Mouse (Mus musculus) kidney, adult 2 months (tissue): ENCODE data around the gene Sf3b3. TPM values are rescaled to one million over a fixed set of nuclear protein-coding genes. Genes with fewer than 3 reads are reported as not detected.
"Not testable (repeated sequence)": the region's sequence is repeated elsewhere in the genome, so short reads cannot be mapped to it uniquely, and the experiment has no call there.

Source experiments
- DNase-seq: peaks from one replicate; pipeline ENCODE4 v3.0.0; 2021
- H3K27ac ChIP-seq: fragments of 200-500 bp; 2 replicates; pipeline ENCODE4 v1.5.1; 2012; ENCODE audit warnings: low read depth, low read length, control low read depth, inconsistent platforms; ENCODE audit not compliant: insufficient read depth
- H3K27me3 ChIP-seq: fragments of 200-500 bp; replicated peaks from 2 replicates; pipeline ENCODE4 v1.6.1; 2012; ENCODE audit warnings: mild to moderate bottlenecking, moderate library complexity, low read length, inconsistent platforms; ENCODE audit not compliant: control insufficient read depth, insufficient read depth
- H3K36me3 ChIP-seq: fragments of 200-500 bp; 2 replicates; pipeline ENCODE4 v1.6.1; 2012; ENCODE audit warnings: mild to moderate bottlenecking, moderate library complexity, low read length, inconsistent platforms; ENCODE audit not compliant: control insufficient read depth, insufficient read depth
- H3K4me1 ChIP-seq: fragments of 200-500 bp; 2 replicates; pipeline ENCODE4 v1.6.1; 2011; ENCODE audit warnings: low read length; ENCODE audit not compliant: control insufficient read depth, insufficient read depth
- H3K4me3 ChIP-seq: fragments of 200-500 bp; 2 replicates; pipeline ENCODE4 v1.5.1; 2011; ENCODE audit warnings: mild to moderate bottlenecking, low read depth, low read length, control low read depth; ENCODE audit not compliant: insufficient read depth
- CTCF ChIP-seq: fragments of 200-500 bp; conservative IDR thresholded peaks from 2 replicates; pipeline ENCODE4 v1.5.1; 2011; ENCODE audit warnings: low read depth, mild to moderate bottlenecking, control low read depth, low read length, moderate library complexity, mixed read lengths; ENCODE audit not compliant: insufficient read depth, insufficient read length
- POLR2A ChIP-seq: fragments of 200-500 bp; IDR thresholded peaks from one replicate; pipeline ENCODE4 v1.6.1; 2011; ENCODE audit warnings: low read depth, low read length, control low read depth
- WGBS: fragments of 180-500 bp; shearing (Covaris S2); methylation state at CpG from one replicate; pipeline ENCODE4 v1.1.7; 2018; 5-methylcytosine and 5-hydroxymethylcytosine counted together
- polyA plus RNA-seq: library from polyadenylated mRNA; depleted of rRNA; stranded (reverse); fragments of >200 nt; gene quantifications from 2 replicates; pipeline ENCODE4 v1.2.3, GENCODE M21; 2012

The Sf3b3 gene
- polyA plus RNA-seq, 1 experiment: 25.9 TPM

GRCm38 (mm10) chr8:110870501-110870900 is 23.9 kb upstream of the Sf3b3 start:
- WGBS: 97% methylated on average over 2 of the region's 2 CpGs
- no peaks in the 10 kb centered on the region for H3K4me1 ChIP-seq
- DNase-seq: no peak
- H3K36me3 ChIP-seq: peaks cover 6% of the 10 kb centered on the region
- no peak overlapping the region for H3K27ac ChIP-seq
- TF ChIP-seq CTCF: no peak
- TF ChIP-seq POLR2A: no peak
- no peak overlapping the region for H3K4me3 ChIP-seq
- H3K27me3 ChIP-seq: no peaks in the 10 kb centered on the region

DNA sequence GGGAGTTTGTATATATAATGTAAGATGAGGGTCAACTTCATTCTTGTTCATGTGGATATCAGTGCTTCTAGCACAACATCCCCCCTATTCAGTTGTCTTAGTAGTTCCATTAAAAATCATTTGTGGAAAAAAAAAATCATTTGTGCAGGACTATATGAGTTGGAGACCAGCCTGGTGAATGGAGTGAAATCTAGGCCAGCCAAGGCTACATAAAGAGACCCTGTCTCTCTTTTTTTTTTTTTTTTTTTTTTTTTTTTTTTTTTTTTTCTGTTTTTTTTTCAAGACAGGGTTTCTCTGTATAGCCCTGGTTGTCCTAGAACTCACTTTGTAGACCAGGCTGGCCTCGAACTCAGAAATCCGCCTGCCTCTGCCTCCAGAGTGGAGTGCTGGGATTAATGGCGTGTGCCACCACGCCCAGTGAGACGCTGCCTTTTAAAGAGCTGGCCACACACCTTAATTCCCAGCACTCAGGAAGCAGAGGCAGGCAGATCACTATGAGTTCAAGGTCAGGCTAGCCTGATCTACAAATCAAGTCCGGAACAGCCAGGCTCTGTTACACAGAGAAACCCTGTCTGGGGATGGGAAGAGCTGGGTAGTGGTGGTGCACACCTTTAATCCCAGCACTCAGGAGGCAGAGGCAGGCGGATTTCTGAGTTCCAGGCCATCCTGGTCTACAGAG is 14.9 kb upstream of the Sf3b3 start:
- H3K27ac ChIP-seq, DNase-seq, H3K36me3 ChIP-seq, H3K4me1 ChIP-seq, H3K4me3 ChIP-seq, H3K27me3 ChIP-seq: not testable (repeated sequence)
- 96% methylated on average over 7 of the region's 7 CpGs for WGBS

GRCm38 (mm10) chr8:110859651-110860501 is 13.3 kb upstream of the Sf3b3 start:
- H3K27me3 ChIP-seq: no peaks in the 10 kb centered on the region
- H3K27ac ChIP-seq: no peak overlapping the region
- TF ChIP-seq CTCF (peak; percentile 42; the same call in 1 of the 2 replicates), POLR2A (no peak)
- WGBS: 65% methylated on average over 7 of the region's 7 CpGs
- peaks cover 12% of the 10 kb centered on the region for H3K36me3 ChIP-seq
- H3K4me1 ChIP-seq: no peaks in the 10 kb centered on the region
- no peak for DNase-seq
- no peak overlapping the region for H3K4me3 ChIP-seq

DNA sequence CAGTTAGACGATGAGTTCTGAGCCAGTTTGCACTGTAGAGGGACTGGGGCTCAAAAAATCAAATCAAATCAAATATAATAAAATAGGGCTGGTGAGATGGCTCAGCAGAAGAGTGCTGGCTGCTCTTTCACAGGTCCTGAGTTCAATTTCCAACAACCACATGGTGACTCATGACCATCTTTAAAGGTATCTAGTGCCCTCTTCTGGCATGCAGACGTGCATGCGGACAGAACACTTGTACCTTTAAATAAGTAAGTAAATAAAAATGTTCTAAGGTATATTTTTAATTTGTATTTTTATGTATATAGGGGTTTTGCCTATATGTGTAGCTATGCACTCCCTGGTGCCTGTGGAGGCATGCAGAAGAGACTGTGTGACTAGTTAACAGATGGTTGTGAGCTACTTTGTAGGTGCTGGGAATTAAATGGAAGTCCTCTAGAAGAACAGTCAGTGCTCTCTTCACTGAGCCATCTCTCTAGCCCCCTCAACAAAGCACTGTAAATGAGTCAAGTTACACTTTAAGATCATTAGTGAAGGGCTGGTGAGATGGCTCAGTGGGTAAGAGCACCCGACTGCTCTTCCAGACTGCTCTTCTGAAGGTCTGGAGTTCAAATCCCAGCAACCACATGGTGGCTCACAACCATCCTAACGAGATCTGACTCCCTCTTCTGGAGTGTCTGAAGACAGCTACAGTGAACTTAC is 10.3 kb upstream of the Sf3b3 start:
- H3K4me3 ChIP-seq: no peak overlapping the region
- no peaks in the 10 kb centered on the region for H3K27me3 ChIP-seq
- DNase-seq: peak; percentile 16
- H3K36me3 ChIP-seq: peaks cover 19% of the 10 kb centered on the region
- H3K4me1 ChIP-seq: no peaks in the 10 kb centered on the region
- H3K27ac ChIP-seq: no peak overlapping the region
- WGBS: 79% methylated on average over 5 of the region's 5 CpGs
- no peak for TF ChIP-seq POLR2A
- 0 out of 2 replicates have a peak, but pooled peaks have one; percentile 2 for TF ChIP-seq CTCF

DNA sequence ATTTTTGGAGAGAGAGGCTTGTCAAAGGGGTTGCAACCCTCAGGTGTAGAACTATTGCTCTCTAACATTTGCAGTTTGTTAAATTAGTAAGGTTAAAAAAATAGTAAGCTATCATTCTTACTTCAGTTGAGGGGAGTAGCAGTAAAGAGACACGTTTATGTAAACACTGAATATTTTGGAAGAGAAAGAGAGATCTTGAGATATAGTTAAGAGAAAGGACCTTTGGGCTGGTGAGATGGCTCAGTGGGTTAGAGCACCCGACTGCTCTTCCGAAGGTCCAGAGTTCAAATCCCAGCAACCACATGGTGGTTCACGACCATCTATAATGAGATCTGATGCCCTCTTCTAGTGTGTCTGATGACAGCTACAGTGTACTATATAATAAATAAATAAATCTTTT is 9.5 kb upstream of the Sf3b3 start:
- H3K36me3 ChIP-seq: peaks cover 17% of the 10 kb centered on the region
- WGBS: 64% methylated on average over 4 of the region's 4 CpGs
- DNase-seq, H3K4me3 ChIP-seq, H3K27ac ChIP-seq, H3K4me1 ChIP-seq, H3K27me3 ChIP-seq: not testable (repeated sequence)

DNA sequence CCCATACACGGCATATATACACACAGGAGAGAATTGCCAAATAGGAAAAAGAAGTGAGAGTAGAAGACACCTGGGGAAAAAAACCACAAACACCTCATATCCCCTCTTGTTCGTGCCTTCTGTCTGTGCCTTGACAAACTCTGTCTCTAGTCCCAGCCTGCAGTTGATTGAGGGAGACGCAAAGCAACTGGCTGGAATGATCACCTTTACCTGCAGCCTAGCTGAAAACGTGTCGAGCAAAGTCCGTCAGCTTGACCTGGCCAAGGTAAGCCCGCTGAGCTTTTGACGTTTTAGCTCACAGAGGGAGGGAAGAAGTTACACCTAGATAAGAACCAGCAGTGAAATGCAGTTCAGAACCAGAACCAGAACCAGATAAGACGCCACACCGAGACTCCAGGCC is 4.6 kb upstream of the Sf3b3 start:
- DNase-seq: no peak
- TF ChIP-seq POLR2A: no peak
- no peak for TF ChIP-seq CTCF
- H3K4me3 ChIP-seq: no peak overlapping the region
- WGBS: 89% methylated on average over 10 of the region's 10 CpGs
- H3K27me3 ChIP-seq: no peaks in the 10 kb centered on the region
- H3K36me3 ChIP-seq: peaks cover 9% of the 10 kb centered on the region
- H3K27ac ChIP-seq: no peak overlapping the region
- peaks cover 5% of the 10 kb centered on the region; the same call in 1 of the 2 replicates for H3K4me1 ChIP-seq

GRCm38 (mm10) chr8:110847645-110848495 is 1.3 kb upstream of the Sf3b3 start:
- Histone ChIP-seq H3K27ac (no peak overlapping the region), H3K4me1 (peaks cover 8% of the 10 kb centered on the region; the same call in 1 of the 2 replicates), H3K4me3 (peak overlapping the region; percentile 73; the same call in 1 of the 2 replicates), H3K36me3 (no peaks in the 10 kb centered on the region; the same call in none of the 2 replicates), H3K27me3 (no peaks in the 10 kb centered on the region)
- 41% methylated on average over 14 of the region's 14 CpGs for WGBS
- DNase-seq: no peak
- TF ChIP-seq POLR2A (no peak), CTCF (no peak)
